Mouse (Mus musculus) fat pad, adult 2 months (tissue): ENCODE results near the gene Mcoln2.
"Not testable (repeated sequence)": the region's sequence is repeated elsewhere in the genome, so short reads cannot be mapped to it uniquely, and the experiment has no call there.

Experiments
- DNase-seq: peaks from one replicate; pipeline ENCODE4 v3.0.0-alpha.2; 2011; ENCODE audit warnings: low read depth, low spot score; ENCODE audit errors: extremely low read depth

Gene Mcoln2

DNA sequence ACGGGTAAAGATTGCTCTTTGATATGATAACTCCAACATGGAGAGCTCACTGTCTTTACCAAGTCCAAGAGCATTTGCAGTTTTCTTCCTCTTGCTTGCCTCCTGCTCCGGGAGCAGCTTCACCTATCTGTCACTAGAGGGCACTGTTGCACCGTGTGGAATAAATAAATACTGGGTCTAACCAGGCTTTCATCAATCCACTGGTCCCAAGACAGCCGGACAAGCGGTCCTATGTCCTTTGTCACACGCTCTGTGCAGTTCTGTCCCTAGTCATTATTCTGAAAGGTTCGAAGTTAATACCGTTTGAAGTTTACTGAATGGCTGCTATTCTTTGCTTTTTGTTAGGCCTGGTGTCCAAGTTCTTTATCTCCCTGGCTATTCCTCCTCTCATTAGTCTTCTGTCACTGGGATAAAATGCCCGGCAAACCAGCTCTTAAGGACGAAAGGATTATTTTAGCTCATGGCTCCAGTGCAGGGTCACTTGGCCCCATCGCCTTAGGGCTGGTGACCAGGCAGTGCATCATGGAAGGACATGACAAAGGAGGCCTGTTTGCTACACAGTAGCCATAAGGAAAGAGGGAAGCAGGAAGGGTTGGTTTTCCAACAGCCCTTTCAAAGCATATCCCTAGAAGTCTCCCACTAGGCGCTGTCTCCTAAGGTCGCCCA is 35.5 kb downstream of the Mcoln2 start:
- DNase-seq, result no peak

DNA sequence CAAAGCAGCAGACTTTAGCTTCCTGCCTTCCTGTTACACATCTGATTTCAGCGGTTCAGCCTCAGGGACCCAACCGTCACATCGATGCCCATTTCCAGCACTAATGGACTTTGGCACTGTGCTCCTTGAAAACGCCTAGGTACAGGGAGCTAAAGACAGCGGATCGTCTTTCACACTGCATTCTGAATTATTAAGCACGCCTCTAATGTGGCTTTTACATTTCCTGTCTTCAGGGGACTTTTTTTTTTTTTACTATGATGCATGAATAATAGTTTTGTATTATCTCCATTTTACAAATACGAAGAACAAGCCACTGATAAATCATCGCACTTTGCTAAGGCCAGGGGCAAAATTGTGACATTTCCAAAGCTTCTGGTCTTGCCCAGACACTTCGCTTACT is 36.4 kb downstream of the Mcoln2 start:
- no peak for DNase-seq

GRCm38 (mm10) chr3:146189933-146190332 is 40.3 kb downstream of the Mcoln2 start:
- DNase-seq, result no peak

DNA sequence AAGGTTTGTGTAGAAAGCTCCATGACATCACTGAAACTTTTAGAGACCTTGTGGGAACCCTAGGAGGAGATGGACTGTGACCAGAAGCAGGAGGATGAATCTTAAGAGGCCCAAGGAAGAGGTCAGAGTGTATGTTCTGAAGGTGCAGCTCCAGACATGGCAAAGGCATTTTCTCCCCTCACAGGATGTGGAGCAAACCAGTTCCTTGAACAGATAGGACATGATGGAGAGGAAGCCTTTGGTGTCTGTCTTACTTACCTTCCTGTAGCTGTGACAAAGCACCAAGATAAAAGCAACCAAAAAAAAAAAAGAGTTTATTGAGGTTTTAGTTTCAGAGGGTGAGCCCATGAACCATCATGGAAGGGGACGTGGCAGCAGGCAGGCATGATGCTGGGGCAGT is 42.9 kb downstream of the Mcoln2 start:
- no peak for DNase-seq

DNA sequence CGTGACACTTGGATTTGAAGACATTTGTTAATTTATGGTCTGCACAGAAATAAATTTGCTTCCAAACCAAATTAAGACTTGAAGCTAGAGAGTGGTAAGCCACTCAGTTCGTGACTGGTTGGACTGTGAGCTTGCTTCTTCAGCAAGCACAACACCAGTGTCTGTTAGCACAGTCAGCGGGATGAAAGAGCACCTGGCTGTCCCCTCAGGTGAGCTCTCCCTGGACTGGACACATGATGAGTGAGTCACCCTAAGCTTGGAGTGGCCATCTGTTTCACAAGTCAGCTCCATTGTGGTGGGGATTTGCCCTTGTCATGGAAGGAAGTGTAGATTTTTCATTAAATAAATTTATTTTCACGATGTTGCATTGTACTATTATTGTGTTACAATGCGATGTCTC is 45.5 kb downstream of the Mcoln2 start:
- DNase-seq, result no peak

DNA sequence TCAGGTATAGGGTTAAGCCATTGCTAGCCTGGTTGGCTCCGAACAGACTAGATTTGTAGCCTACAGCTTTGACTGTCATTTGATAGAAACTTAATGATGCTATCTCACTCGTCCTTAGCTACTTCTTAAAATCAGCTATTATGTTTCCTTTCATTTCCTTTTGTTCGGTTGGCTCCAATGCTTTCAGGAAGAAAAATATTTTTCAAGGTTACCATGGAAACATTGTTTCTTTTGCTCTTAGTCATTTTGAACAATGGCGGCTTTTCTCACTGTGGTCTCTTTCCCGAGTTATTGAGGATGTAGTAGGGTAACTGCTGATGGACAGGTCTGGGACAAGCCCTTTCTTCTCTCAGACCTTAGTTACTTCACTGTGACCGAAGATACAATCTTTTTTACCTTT is 46.7 kb downstream of the Mcoln2 start:
- DNase-seq, result no peak

GRCm38 (mm10) chr3:146196780-146197743 is 47.4 kb downstream of the Mcoln2 start:
- no peak for DNase-seq

DNA sequence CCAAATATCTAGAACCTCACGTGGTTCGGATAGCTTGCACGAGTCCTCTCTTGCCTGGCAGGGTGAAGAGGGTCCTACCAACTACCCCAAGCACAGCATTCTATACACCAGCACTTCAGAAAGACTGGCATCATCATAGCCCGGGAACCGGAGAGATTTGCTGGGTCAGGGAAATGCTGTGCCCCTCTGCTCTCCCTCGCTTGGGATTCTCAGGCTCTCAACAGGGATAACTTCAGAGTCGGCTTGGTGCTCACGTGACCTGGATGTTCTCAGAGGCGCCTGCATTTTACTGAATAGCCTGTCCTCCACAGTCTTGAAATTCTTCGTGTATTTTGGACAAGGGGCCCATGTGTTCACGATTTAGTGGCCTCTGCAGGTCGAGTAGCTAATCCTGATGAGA is 48.2 kb downstream of the Mcoln2 start:
- DNase-seq, result no peak

GRCm38 (mm10) chr3:146198803-146199481 is 49.3 kb downstream of the Mcoln2 start:
- no peak for DNase-seq

DNA sequence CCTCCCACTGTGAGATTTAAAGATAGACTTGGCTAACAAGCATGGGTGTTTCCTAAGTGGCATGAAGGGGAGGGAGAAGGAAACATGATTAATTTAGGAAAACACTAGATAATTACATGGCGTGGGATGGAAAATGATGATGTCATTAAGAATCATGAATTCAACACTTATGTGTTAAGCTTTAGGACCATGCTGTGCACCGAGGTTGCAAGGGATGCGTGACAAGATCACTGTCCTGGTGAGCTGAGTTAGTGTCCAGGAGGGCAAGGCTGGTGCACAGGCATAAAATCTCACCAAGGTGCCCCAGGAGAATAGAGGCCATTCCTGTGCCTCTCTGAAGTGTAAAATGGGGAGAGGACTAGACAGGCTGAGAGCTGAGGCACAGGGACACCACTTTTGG is 49.9 kb downstream of the Mcoln2 start:
- no peak for DNase-seq

DNA sequence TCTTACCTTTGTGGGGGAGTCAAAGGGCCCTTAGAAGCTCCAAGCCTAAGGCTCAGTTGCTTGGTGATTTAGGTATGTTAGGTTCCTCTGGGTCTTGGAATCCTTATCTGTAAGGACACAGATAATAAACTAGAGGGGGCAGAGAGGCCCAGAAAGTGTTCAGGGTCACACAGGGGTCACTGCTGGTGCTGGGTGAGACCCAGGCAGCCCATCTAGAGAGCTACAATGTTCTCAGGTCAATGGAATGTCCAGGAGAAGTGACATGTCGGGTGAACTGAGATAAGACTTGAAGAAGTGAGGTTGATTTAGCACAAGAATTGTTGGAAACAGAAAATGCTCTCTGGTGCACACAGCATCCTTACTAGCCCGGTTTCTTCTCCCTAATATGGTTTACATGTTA is 54.7 kb downstream of the Mcoln2 start:
- DNase-seq, result no peak

GRCm38 (mm10) chr3:146205305-146205704 is 55.7 kb downstream of the Mcoln2 start:
- DNase-seq, result no peak

DNA sequence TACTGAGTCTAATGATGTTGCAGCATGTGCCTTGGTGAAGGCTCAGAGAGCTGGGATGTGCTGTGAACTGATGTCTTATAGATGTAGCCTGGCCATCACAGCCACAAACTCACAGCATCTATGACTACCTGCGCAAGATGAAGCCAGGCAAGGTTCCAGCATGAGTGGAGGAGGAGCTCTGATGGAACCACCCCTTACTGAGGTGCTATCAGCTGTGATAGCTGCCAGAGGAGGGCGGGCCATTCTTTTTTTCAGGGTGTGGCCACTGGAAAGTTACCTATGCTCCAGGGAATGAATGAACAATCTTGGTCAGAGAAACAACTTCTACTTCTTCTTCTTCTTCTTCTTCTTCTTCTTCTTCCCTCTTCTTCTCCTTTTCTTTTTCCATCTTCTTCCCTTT is 57.0 kb downstream of the Mcoln2 start:
- DNase-seq, result no peak

DNA sequence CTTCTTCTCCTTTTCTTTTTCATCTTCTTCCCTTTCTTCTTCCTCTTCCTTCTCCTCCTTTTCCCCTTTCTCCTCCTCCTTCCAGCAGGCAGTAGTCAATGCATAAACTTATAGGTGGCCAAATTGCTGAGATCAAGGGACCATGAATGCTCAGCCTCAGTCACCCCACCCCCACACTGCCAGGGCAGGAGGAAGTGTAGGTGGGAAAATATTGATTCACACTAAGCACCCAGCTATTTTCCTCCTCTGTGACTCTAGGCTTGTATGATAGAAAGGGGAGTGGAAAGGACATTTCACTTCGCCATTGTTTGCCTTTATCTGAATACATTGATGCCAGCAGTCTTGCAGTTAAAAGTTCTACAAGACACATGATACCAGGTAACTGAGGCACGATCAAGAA is 57.8 kb downstream of the Mcoln2 start:
- DNase-seq, result no peak

DNA sequence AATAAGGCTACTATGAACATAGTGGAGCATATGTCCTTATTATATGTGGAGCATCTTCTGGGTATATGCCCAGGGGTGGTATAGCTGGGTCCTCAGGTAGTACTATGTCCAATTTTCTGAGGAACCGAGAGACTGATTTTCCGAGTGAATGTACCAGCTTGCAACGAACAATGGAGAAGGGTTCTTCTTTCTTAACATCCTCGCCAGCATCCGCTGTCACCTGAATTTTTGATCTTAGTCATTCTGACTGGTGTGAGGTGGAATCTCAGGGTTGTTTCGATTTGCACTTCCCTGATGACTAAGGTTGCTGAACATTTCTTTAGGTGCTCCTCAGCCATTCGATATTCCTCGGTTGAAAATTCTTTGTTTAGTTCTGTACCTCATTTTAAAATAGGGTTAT is 60.1 kb downstream of the Mcoln2 start:
- not testable (repeated sequence) for DNase-seq

GRCm38 (mm10) chr3:146211141-146211747 is 61.6 kb downstream of the Mcoln2 start:
- DNase-seq, result no peak

DNA sequence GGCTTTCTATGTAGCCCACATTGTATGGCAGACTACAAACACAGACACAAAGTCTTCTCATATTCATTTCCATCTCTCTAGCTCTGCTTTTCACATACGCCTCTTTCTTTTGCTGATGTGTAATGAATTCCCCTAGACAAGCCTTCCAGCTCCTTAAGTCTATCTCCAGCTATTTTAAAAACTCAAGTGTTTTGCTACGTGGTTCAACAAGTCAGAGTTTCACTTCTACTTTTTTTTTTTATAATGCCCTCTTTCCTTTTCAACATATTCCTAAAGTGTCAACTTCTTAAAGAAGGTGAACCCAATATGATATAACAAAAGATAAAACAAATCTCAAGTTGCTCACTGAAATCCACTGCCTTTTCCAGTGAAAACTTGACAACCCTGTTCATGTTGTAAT is 62.3 kb downstream of the Mcoln2 start:
- no peak for DNase-seq

DNA sequence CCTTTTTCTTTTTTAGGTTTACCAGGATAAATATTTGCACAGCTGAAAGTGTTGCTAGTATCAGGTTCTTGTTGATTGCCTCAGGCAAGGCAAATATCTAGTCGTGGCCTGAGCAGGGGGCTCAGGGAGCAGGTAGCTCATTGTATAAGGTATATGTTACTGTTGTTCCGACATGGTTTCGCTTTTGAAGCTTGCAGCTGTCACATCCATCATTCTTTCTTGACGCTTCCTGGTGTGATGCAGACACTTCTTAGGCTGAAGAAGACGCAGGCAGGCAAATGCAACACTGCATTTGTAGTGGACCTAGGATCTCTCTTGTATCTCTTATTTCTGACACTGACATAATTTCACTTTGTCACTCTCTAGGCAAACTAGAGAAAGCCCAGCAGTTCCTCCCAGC is 63.7 kb downstream of the Mcoln2 start:
- no peak for DNase-seq

- no peak for DNase-seq
Measured at GRCm38 (mm10) chr3:146216561-146216960, 66.9 kb downstream of the Mcoln2 start.

DNA sequence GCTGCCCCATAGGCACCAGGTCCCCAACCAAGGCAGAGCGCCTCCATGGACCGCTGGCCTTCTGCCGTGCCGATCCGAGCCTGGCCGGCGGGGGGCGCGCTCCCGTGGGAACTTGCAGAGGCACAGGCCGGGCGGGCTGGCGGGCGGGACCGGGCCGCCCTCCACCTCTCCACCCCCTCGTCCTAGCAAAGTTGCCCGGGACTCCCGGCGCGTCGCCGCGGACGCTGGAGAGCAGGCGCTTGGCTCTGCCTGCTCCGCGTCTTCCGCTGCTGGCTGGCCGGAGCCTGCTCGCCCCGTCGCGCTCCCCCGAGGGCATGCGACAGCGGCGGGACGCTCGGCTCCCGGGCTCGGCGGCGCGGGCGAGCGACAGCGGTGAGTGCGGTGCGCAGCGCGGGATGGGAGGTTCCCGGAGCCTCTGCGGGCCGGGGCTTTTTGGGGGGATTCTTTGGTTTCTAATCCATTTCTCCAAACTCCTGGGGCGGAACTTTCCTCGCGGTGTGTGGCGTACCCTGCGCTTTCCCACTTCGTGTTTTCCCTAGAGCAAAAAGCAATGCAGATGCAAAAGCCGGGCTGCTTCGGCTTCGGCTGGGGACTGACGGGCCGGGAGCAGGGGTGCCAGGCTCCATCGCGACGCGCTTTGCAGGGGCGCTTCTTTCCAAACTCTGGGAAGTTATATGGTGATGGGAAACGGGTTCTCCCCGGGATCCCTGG is 71.3 kb downstream of the Mcoln2 start, which contains the start of gene Lpar3:
Gene Lpar3 (plus strand): TSS at position 188 of the 711 bp plus-strand sequence.
- no peak for DNase-seq

- no peak for DNase-seq
Measured at GRCm38 (mm10) chr3:146224271-146224670, 74.6 kb downstream of the Mcoln2 start.
